In genomic region chr1:159301418-159302082, GRCm38 (mm10) we compare ENCODE assay signal across 15 mouse cellular contexts.
"Had no signal": no experiment of that assay in that cellular context is flagged by ENCODE, and none has a peak within 500 bp of the region (broad histone marks: within the 10 kb centered on the region; RNA-seq: fewer than 3 reads in every experiment).

No protein-coding gene starts in this region.

- DNase-seq: kidney, postnatal 14 days; kidney, postnatal 4 days; liver; lung, adult 18-20 months; lung, postnatal 10 days; lung, postnatal 36 days; midbrain, embryonic 14.5 days; thymus, adult 18-20 months; thymus, postnatal 36 days had no signal

- H3K36me3 ChIP-seq: lung, embryonic 15.5 days had no signal

- H3K4me3 ChIP-seq: limb, embryonic 10.5 days; limb, embryonic 13.5 days; liver, embryonic 12.5 days; liver, embryonic 15.5 days; lung, embryonic 15.5 days had no signal

- H3K9me3 ChIP-seq: limb, embryonic 10.5 days; limb, embryonic 13.5 days; liver, embryonic 12.5 days; liver, embryonic 15.5 days; lung, embryonic 15.5 days had no signal

- H3K4me2 ChIP-seq: limb, embryonic 13.5 days; liver, embryonic 12.5 days; liver, embryonic 15.5 days; lung, embryonic 15.5 days; midbrain, embryonic 11.5 days had no signal

- ATAC-seq: liver, embryonic 12.5 days had no signal

- H3K27me3 ChIP-seq: limb, embryonic 13.5 days; liver, embryonic 12.5 days; liver, embryonic 15.5 days; lung, embryonic 15.5 days had no signal

- H3K27ac ChIP-seq: limb, embryonic 10.5 days; limb, embryonic 13.5 days; liver, embryonic 12.5 days; liver, embryonic 15.5 days; lung, embryonic 15.5 days had no signal

- H3K4me1 ChIP-seq: limb, embryonic 10.5 days; limb, embryonic 13.5 days; liver, embryonic 12.5 days; liver, embryonic 15.5 days; lung, embryonic 15.5 days had no signal

- H3K9ac ChIP-seq: limb, embryonic 13.5 days; liver, embryonic 12.5 days; liver, embryonic 15.5 days; lung, embryonic 15.5 days had no signal
